Mouse (Mus musculus): Measurements from ENCODE around the gene Hoga1. TPM values are rescaled to one million over a fixed set of nuclear protein-coding genes. Genes with fewer than 3 reads are reported as not detected.

Hoga1 gene
- polyA plus RNA-seq, 2 experiments from 2014 or later: not detected

Other genes with a start within 250 kb of the Hoga1 start
- 1 to 10 TPM; 6.7 to 7.1 TPM for gene Arhgap19, start 243.6 kb upstream of the Hoga1 start, polyA plus RNA-seq (2017; shearing (Covaris generic))
- gene Frat1, start 215.6 kb upstream of the Hoga1 start, polyA plus RNA-seq (2017; shearing (Covaris generic)): 10 to 100 TPM; 15.5 to 17.9 TPM
- gene Frat2, start 197.5 kb upstream of the Hoga1 start, polyA plus RNA-seq (2017; shearing (Covaris generic)): 1 to 10 TPM in 1 of 2 experiments, under 1 TPM in 1; 0.65 to 1.5 TPM
- 1 to 10 TPM; 6.9 to 8.8 TPM for gene Rrp12, start 149.4 kb upstream of the Hoga1 start, polyA plus RNA-seq (2017; shearing (Covaris generic))
- 10 to 100 TPM; 60.3 to 83.9 TPM for gene Pgam1, start 133.7 kb upstream of the Hoga1 start, polyA plus RNA-seq (2017; shearing (Covaris generic))
- 100 to 1,000 TPM in 1 of 2 experiments, 10 to 100 TPM in 1; 75.9 to 103 TPM for gene Exosc1, start 112.2 kb upstream of the Hoga1 start, polyA plus RNA-seq (2017; shearing (Covaris generic))
- 10 to 100 TPM; 39.0 to 41.1 TPM for gene Zdhhc16, start 112.1 kb upstream of the Hoga1 start, polyA plus RNA-seq (2017; shearing (Covaris generic))
- gene Mms19, start 64.5 kb upstream of the Hoga1 start, polyA plus RNA-seq (2017; shearing (Covaris generic)): 10 to 100 TPM; 63.7 to 75.3 TPM
- 1 to 10 TPM; 2.6 to 4.0 TPM for gene Ubtd1, start 63.8 kb upstream of the Hoga1 start, polyA plus RNA-seq (2017; shearing (Covaris generic))
- not detected for gene Ankrd2, start 9.6 kb upstream of the Hoga1 start, polyA plus RNA-seq (2017; shearing (Covaris generic))
- not detected for gene 4933411K16Rik, start 6.6 kb downstream of the Hoga1 start, polyA plus RNA-seq (2017; shearing (Covaris generic))
- gene Morn4, start 40.7 kb downstream of the Hoga1 start, polyA plus RNA-seq (2017; shearing (Covaris generic)): not detected
- 10 to 100 TPM in 1 of 2 experiments, 1 to 10 TPM in 1; 8.1 to 12.4 TPM for gene Pi4k2a, start 44.9 kb downstream of the Hoga1 start, polyA plus RNA-seq (2017; shearing (Covaris generic))
- gene Avpi1, start 83.4 kb downstream of the Hoga1 start, polyA plus RNA-seq (2017; shearing (Covaris generic)): 1 to 10 TPM; 9.2 to 9.7 TPM
- 1 to 10 TPM; 5.7 to 6.5 TPM for gene Marveld1, start 101.8 kb downstream of the Hoga1 start, polyA plus RNA-seq (2017; shearing (Covaris generic))
- gene Zfyve27, start 118.3 kb downstream of the Hoga1 start, polyA plus RNA-seq (2017; shearing (Covaris generic)): 10 to 100 TPM; 13.9 to 15.2 TPM
- not detected for gene Sfrp5, start 156.6 kb downstream of the Hoga1 start, polyA plus RNA-seq (2017; shearing (Covaris generic))
- gene Golga7b, start 202.0 kb downstream of the Hoga1 start, polyA plus RNA-seq (2017; shearing (Covaris generic)): not detected